Mouse (Mus musculus): ENCODE measurements around the gene Rreb1.

DNA sequence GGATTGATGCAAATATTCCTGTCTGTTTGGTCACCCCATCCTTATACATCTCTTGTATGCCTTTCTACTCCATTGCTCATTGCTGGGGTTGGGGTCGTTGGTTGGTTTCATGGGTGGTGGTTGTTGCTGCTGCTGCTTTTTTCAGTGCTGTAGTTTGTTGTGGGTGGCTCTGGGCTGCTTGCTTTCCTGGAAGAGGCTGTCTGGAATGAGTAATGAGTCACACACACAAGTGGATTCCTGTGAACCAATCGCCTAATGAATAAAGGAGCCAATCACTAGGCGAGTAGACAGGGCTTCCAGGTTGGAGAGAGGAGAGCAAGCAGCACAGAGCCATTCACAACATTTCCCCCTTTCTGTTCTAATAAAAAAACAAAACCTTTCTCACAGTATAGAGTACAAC is 158.2 kb downstream of the Rreb1 start:
- TF ChIP-seq CTCF (conservative IDR thresholded peaks at IDR 0.05; ENCODE audit: low read length), result no peak
- TF ChIP-seq NANOG (IDR thresholded peaks at IDR 0.05; ENCODE audit: borderline replicate concordance, low read length), result no peak

Data from E14TG2a.4 (cell line).